ENCODE assay signal across 9 mouse cellular contexts in the genomic region with DNA sequence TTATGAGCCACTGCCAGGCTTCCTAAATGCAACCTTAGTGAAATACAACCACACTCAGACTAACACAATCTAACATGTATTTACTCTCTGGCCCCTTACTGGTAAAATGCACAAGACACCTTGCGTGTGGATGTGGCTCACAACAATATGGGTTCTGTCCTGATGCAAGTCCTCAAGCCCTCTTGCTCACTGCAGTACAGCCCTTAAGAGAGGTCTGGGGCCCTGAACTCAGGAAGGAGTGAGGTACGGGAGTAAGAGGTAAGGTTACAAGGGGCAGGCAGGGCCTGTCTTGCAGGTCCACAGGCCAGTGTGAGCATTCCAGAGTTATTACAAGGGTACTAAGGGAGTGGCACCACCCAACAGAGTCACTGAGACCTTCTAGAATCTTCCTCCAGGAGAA. TPM values are rescaled to one million over a fixed set of nuclear protein-coding genes. Genes with fewer than 3 reads are reported as not detected.
DNase-seq lines count a peak whose midpoint lies in the region; ATAC-seq and TF ChIP-seq lines count a peak whose summit lies in the region.
"Had no signal": no experiment of that assay in that cellular context is flagged by ENCODE, and none has a peak within 500 bp of the region (broad histone marks: within the 10 kb centered on the region; RNA-seq: fewer than 3 reads in every experiment).

No protein-coding gene starts in this region.

- intact Hi-C loops in heart, adult 2 months (cut with DNase I): no loop called here

- peak overlapping the region; percentile 28; the same call in 1 of the 2 replicates for H3K9ac ChIP-seq in heart, adult 2 months (ENCODE audit: low read depth, low read length)
- H3K9ac ChIP-seq in ES-Bruce4 (ENCODE audit: low read depth, poor library complexity, severe bottlenecking): peak overlapping the region; percentile 67; the same call in 1 of the 2 replicates
- H3K9ac ChIP-seq in limb, embryonic 14.5 days (ENCODE audit: low read depth, low read length, severe bottlenecking): no peak overlapping the region
- H3K9ac ChIP-seq: liver, embryonic 15.5 days had no signal

- H3K27me3 ChIP-seq in heart, adult 2 months (ENCODE audit: control insufficient read depth, insufficient read depth, low read length): no peaks in the 10 kb centered on the region
- peaks cover 16% of the 10 kb centered on the region; the same call in 1 of the 2 replicates for H3K27me3 ChIP-seq in heart, embryonic 10.5 days (ENCODE audit: insufficient read depth, poor library complexity, severe bottlenecking)
- H3K27me3 ChIP-seq in ES-Bruce4 (ENCODE audit: control insufficient read depth, insufficient read depth, low read length, poor library complexity, severe bottlenecking): no peaks in the 10 kb centered on the region
- no peaks in the 10 kb centered on the region for H3K27me3 ChIP-seq in limb, embryonic 14.5 days (ENCODE audit: control insufficient read depth, insufficient read depth, low read length)

- H3K27ac ChIP-seq in heart, adult 2 months: peak overlapping the region; percentile 87
- no peak overlapping the region for H3K27ac ChIP-seq in heart, embryonic 10.5 days
- peak overlapping the region; percentile 58; the same call in 1 of the 2 replicates for H3K27ac ChIP-seq in layer of hippocampus, adult 2 months
- peak overlapping the region; percentile 84; the same call in 1 of the 2 replicates for H3K27ac ChIP-seq in ES-Bruce4 (ENCODE audit: insufficient read depth, low read length)
- no peak overlapping the region for H3K27ac ChIP-seq in limb, embryonic 14.5 days (replicated peaks; ENCODE audit: low read depth, low read length)
- H3K27ac ChIP-seq: liver, embryonic 15.5 days had no signal

- DNase-seq in heart, adult 2 months: no peak
- DNase-seq in heart, embryonic 10.5 days (ENCODE audit: low spot score): no peak
- no peak for DNase-seq in layer of hippocampus, adult 2 months (ENCODE audit: low spot score in 2 of 2)
- DNase-seq in layer of hippocampus, postnatal 36 days: no peak
- DNase-seq in limb, embryonic 14.5 days (ENCODE audit: low spot score): no peak
- no peak for DNase-seq in right cerebral cortex, adult 18-20 months

- 68% methylated on average over 2 of the region's 2 CpGs for WGBS in heart, adult 2 months
- WGBS in heart, embryonic 10.5 days: 70% methylated on average over 2 of the region's 2 CpGs
- 70% methylated on average over 2 of the region's 2 CpGs for WGBS in limb, embryonic 14.5 days

- no peaks in the 10 kb centered on the region for H3K79me2 ChIP-seq in heart, adult 2 months (replicated peaks; ENCODE audit: control insufficient read depth, insufficient read depth, low read length)

- H3K9me3 ChIP-seq in heart, embryonic 10.5 days: no peaks in the 10 kb centered on the region; the same call in 1 of the 2 replicates
- no peaks in the 10 kb centered on the region for H3K9me3 ChIP-seq in ES-Bruce4 (replicated peaks; ENCODE audit: control insufficient read depth, insufficient read depth, low read length, poor library complexity, severe bottlenecking)
- no peaks in the 10 kb centered on the region for H3K9me3 ChIP-seq in limb, embryonic 14.5 days (ENCODE audit: control insufficient read depth, low read length)
- H3K9me3 ChIP-seq: liver, embryonic 15.5 days had no signal

- no peak for TF ChIP-seq POLR2A in heart, adult 2 months (IDR thresholded peaks at IDR 0.05; ENCODE audit: insufficient read depth, low read depth, low read length)
- no peak for TF ChIP-seq POLR2A in ES-Bruce4 (IDR thresholded peaks at IDR 0.05; ENCODE audit: insufficient read depth, low read length)
- no peak for TF ChIP-seq POLR2A in limb, embryonic 14.5 days (IDR thresholded peaks at IDR 0.05; ENCODE audit: borderline replicate concordance, extremely low read depth, insufficient read depth, insufficient read length)

- peak overlapping the region; percentile 78 for H3K4me3 ChIP-seq in heart, adult 2 months
- H3K4me3 ChIP-seq in heart, embryonic 10.5 days: no peak overlapping the region
- peak overlapping the region; percentile 12; the same call in 1 of the 2 replicates for H3K4me3 ChIP-seq in layer of hippocampus, adult 2 months
- no peak overlapping the region for H3K4me3 ChIP-seq in ES-Bruce4 (ENCODE audit: low read depth, low read length)
- H3K4me3 ChIP-seq in limb, embryonic 14.5 days (replicated peaks; ENCODE audit: low read length): peak overlapping the region; percentile 61; the same call in 1 of the 2 replicates

- H3K36me3 ChIP-seq in heart, adult 2 months (ENCODE audit: control insufficient read depth, insufficient read depth, low read length): no peaks in the 10 kb centered on the region
- H3K36me3 ChIP-seq in heart, embryonic 10.5 days: peaks cover 5% of the 10 kb centered on the region
- no peaks in the 10 kb centered on the region for H3K36me3 ChIP-seq in ES-Bruce4 (ENCODE audit: control insufficient read depth, insufficient read depth, low read length, poor library complexity, severe bottlenecking)
- H3K36me3 ChIP-seq in limb, embryonic 14.5 days (ENCODE audit: control insufficient read depth, insufficient read depth, low read length): no peaks in the 10 kb centered on the region; the same call in 1 of the 2 replicates
- H3K36me3 ChIP-seq: liver, embryonic 15.5 days had no signal

- ATAC-seq in limb, embryonic 14.5 days (ENCODE audit: low FRiP score, low read depth): no peak
- ATAC-seq in inflammation-experienced regulatory T-cells, adult 6 months: no peak

- H3K4me1 ChIP-seq in heart, adult 2 months (ENCODE audit: control insufficient read depth, insufficient read depth, low read length): peaks cover 4% of the 10 kb centered on the region
- peaks cover 15% of the 10 kb centered on the region for H3K4me1 ChIP-seq in heart, embryonic 10.5 days
- H3K4me1 ChIP-seq in ES-Bruce4 (ENCODE audit: control insufficient read depth, insufficient read depth, low read length): peaks cover 7% of the 10 kb centered on the region
- H3K4me1 ChIP-seq in limb, embryonic 14.5 days (ENCODE audit: control insufficient read depth, insufficient read depth, low read length): peaks cover 14% of the 10 kb centered on the region; the same call in 1 of the 2 replicates

- TF ChIP-seq CTCF in heart, adult 2 months (IDR thresholded peaks at IDR 0.05): no peak
- TF ChIP-seq CTCF in layer of hippocampus, adult 2 months (conservative IDR thresholded peaks at IDR 0.05): no peak
- TF ChIP-seq CTCF in ES-Bruce4 (IDR thresholded peaks at IDR 0.05; ENCODE audit: low read depth, low read length): no peak

- TF ChIP-seq EP300 in heart, adult 2 months (IDR thresholded peaks at IDR 0.05; ENCODE audit: insufficient read depth, low read depth, low read length): no peak
- no peak for TF ChIP-seq EP300 in ES-Bruce4 (IDR thresholded peaks at IDR 0.05; ENCODE audit: insufficient read depth, low read depth, low read length)

- H3K4me2 ChIP-seq in limb, embryonic 14.5 days (replicated peaks; ENCODE audit: low read depth, low read length, severe bottlenecking): peak overlapping the region; percentile 82; the same call in 1 of the 2 replicates

RNA-seq across cellular contexts. Expression of a gene that starts 1.6 kb away (rescaled TPM):
- 10 to 100 TPM in 1 of 2 experiments, 1 to 10 TPM in 1; 9.3 to 14.6 TPM for total RNA-seq in heart, adult 2 months (2021)
- 8.6 and 8.9 TPM in 2 replicates for polyA plus RNA-seq in heart, adult 2 months (2012; rRNA removed)
- 1.7 and 2.2 TPM in 2 replicates for polyA plus RNA-seq in heart, embryonic 10.5 days (2016; fragmentation: Nextera tagmentation; extraction: Ambion mirVana)
- 1 to 10 TPM; 2.1 to 2.6 TPM for total RNA-seq in layer of hippocampus, adult 2 months (2021)
- total RNA-seq in layer of hippocampus, postnatal 36 days (2021): 1 to 10 TPM; 2.4 to 4.3 TPM
- 1.5 and 1.6 TPM in 2 replicates for polyA plus RNA-seq in ES-Bruce4 (2011; ENCODE audit: insufficient read depth, insufficient read length, low read depth, missing spikeins)
- 3.4 and 3.8 TPM in 2 replicates for polyA plus RNA-seq in limb, embryonic 14.5 days (2012; rRNA removed)
- polyA plus RNA-seq in limb, embryonic 14.5 days (2014; fragmentation: Nextera tagmentation; extraction: Ambion mirVana): 3.8 and 4.2 TPM in 2 replicates
- polyA plus RNA-seq in inflammation-experienced regulatory T-cells, adult 6 months (2017; shearing (Covaris generic)): 1 to 10 TPM in 2 of 3 experiments, under 1 TPM in 1; 0.37 to 2.9 (median 1.0) TPM

RNA-seq across cellular contexts. Expression of a gene that starts 43.2 kb away (rescaled TPM):
- total RNA-seq in heart, adult 2 months (2021): 10 to 100 TPM; 31.6 to 32.0 TPM
- polyA plus RNA-seq in heart, adult 2 months (2012; rRNA removed): 29.3 and 50.6 TPM in 2 replicates
- 14.4 and 14.8 TPM in 2 replicates for polyA plus RNA-seq in heart, embryonic 10.5 days (2016; fragmentation: Nextera tagmentation; extraction: Ambion mirVana)
- 10 to 100 TPM; 24.0 to 29.5 TPM for total RNA-seq in layer of hippocampus, adult 2 months (2021)
- 10 to 100 TPM; 25.7 to 26.3 TPM for total RNA-seq in layer of hippocampus, postnatal 36 days (2021)
- polyA plus RNA-seq in ES-Bruce4 (2011; ENCODE audit: insufficient read depth, insufficient read length, low read depth, missing spikeins): 5.3 and 7.0 TPM in 2 replicates
- 11.4 and 12.4 TPM in 2 replicates for polyA plus RNA-seq in limb, embryonic 14.5 days (2012; rRNA removed)
- 15.8 and 17.6 TPM in 2 replicates for polyA plus RNA-seq in limb, embryonic 14.5 days (2014; fragmentation: Nextera tagmentation; extraction: Ambion mirVana)
- 100 to 1,000 TPM in 2 of 3 experiments, 10 to 100 TPM in 1; 87.7 to 147 (median 136) TPM for polyA plus RNA-seq in inflammation-experienced regulatory T-cells, adult 6 months (2017; shearing (Covaris generic))

RNA-seq across cellular contexts. Expression of a gene that starts 45.0 kb away (rescaled TPM):
- 10 to 100 TPM in 1 of 2 experiments, 1 to 10 TPM in 1; 9.2 to 10.8 TPM for total RNA-seq in heart, adult 2 months (2021)
- 6.8 and 10.0 TPM in 2 replicates for polyA plus RNA-seq in heart, adult 2 months (2012; rRNA removed)
- polyA plus RNA-seq in heart, embryonic 10.5 days (2016; fragmentation: Nextera tagmentation; extraction: Ambion mirVana): 46.0 and 61.7 TPM in 2 replicates
- 10 to 100 TPM; 19.9 to 24.5 TPM for total RNA-seq in layer of hippocampus, adult 2 months (2021)
- total RNA-seq in layer of hippocampus, postnatal 36 days (2021): 10 to 100 TPM; 19.3 to 20.6 TPM
- 44.6 and 52.4 TPM in 2 replicates for polyA plus RNA-seq in ES-Bruce4 (2011; ENCODE audit: insufficient read depth, insufficient read length, low read depth, missing spikeins)
- polyA plus RNA-seq in limb, embryonic 14.5 days (2012; rRNA removed): 44.1 and 46.0 TPM in 2 replicates
- polyA plus RNA-seq in limb, embryonic 14.5 days (2014; fragmentation: Nextera tagmentation; extraction: Ambion mirVana): 64.2 and 67.5 TPM in 2 replicates
- 10 to 100 TPM; 29.6 to 38.7 (median 31.1) TPM for polyA plus RNA-seq in inflammation-experienced regulatory T-cells, adult 6 months (2017; shearing (Covaris generic))

Comparison
In these comparisons a context has a peak if more than half of its experiments do, and no peak if none do; other contexts are left out.
1. H3K27ac ChIP-seq: peak in heart, adult 2 months (single experiment), layer of hippocampus, adult 2 months (single experiment) and ES-Bruce4 (single experiment); none in heart, embryonic 10.5 days (single experiment) and limb, embryonic 14.5 days (single experiment).
2. H3K4me3 ChIP-seq: peak in heart, adult 2 months (single experiment), layer of hippocampus, adult 2 months (single experiment) and limb, embryonic 14.5 days (single experiment); none in heart, embryonic 10.5 days (single experiment) and ES-Bruce4 (single experiment).